Mouse (Mus musculus): Measurements from ENCODE around the gene Olfr572.

The Olfr572 gene

GRCm38 (mm10) chr7:102924109-102924508, at the start of gene Olfr572:
Gene Olfr572, plus strand, starts transcription at chr7:102924409.
- no peak for DNase-seq (ENCODE audit: low spot score in 2 of 2)

- no peak for DNase-seq (ENCODE audit: low spot score in 2 of 2)
Observed at GRCm38 (mm10) chr7:102876822-102877221, 47.4 kb upstream of the Olfr572 start, which contains the start of gene Olfr568. Gene Olfr568, plus strand, starts transcription at chr7:102877122.

- DNase-seq (ENCODE audit: low spot score in 2 of 2): no peak
Observed at GRCm38 (mm10) chr7:102890782-102891181, 33.4 kb upstream of the Olfr572 start, which contains the start of gene Olfr569. Gene Olfr569, minus strand, starts transcription at chr7:102890882.

DNA sequence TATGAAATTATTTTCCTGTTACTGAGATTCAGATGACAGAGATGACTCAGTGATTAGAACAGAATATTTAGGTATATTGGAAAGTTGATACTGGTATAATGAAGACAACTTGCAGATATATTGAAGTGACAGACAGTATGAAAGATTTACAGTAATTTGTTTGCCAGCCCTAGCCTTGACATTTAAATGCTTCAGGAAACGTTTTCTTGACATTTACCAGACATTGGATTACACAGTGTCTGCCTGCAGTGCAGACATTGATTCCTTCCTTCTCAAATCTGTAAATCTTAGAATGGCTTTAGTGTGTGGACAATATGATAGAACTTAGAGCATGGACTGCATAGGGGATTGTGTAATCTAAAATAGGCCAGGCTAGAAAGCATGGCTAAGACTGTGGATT, 8.9 kb upstream of the Olfr572 start:
- no peak for DNase-seq (ENCODE audit: low spot score in 2 of 2)

- DNase-seq (ENCODE audit: low spot score in 2 of 2): no peak
Observed at GRCm38 (mm10) chr7:102916405-102916804, 7.8 kb upstream of the Olfr572 start.

DNA sequence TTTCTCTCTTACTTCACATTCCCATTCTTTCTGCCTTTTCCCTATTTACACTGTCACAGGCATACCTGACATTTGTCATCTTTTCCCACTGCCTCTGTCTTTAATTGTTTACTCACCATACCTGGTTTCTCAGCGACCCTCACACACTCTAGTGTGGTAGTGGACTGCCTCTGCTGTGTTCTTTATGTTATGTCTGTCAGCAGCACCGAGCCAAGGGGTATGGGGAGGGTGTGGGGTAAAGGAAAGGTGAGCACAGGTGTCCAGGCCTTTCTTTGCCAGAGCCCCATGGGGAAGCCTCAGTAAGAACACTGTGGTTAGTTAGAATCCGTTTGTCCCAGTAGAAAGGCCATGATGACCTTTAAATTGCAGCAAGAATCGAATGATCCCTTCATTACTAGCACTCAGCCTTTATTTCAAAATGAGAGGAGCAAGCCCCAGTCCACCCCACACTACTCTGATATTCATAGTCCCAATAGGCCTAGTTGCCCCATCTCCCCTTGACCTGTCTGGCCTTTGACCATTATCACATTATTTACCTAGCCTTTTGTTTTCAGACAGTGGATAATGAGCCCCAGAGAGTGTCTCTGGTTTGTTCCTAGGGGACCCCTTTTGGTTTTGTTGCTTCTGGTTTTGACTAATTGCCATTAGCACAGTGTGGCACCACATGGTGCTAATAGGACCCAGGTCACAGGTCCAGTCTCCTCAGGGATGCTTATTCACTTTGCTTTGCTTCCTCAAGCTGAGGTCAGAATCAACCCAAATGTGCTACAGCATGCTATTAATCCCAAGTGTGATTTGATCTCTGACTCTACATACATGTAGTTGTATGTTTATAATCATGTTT, 7.0 kb upstream of the Olfr572 start, which contains the start of gene Olfr571:
Olfr571 (minus strand) TSS at position 505 of the 844 bp plus-strand sequence.
- DNase-seq (ENCODE audit: low spot score in 2 of 2): no peak

GRCm38 (mm10) chr7:102919632-102920031, 4.6 kb upstream of the Olfr572 start:
- peak in 1 of 2 experiments; percentile 15 for DNase-seq (ENCODE audit: low spot score in 2 of 2)

DNA sequence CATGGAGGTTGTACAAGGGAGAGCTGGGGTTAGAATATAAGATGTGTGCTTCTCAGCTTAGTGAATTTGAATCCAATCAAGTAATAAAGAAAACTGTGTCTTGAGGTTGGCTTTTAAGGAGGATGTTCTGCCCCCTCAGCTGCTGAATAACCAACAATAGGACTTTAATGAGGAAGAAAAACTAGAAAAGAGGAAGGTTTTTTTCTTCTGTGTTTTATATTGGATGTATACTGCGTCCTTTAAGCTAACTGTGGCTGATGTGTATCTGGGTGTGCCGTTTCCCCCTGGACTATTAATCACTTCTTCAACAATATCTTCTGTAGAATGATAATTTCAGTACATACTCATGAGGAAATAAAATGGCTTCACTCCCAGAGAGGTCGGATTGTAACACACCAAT, 2.9 kb downstream of the Olfr572 start:
- DNase-seq (ENCODE audit: low spot score in 2 of 2): no peak

DNA sequence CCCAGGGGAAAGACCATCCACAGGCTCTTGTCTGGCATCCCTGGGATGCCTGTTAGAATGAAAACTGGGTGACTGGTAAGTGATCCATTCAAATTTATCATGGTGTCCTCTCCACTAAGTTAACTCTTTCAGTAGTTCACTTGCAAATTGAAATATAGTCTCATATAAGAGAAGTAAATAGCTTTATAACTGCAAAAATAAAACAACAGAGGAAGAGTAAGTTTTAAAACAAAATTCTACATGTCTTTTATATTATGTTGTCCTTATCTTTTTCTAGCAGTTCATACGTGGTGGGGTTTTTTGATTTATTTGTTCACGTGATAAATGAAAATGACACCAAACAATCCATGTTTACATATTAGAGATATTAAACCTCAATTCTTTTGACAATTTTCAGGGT, 18.3 kb downstream of the Olfr572 start, which contains the start of gene Olfr573-ps1:
Olfr573-ps1 (minus strand) TSS at position 101 of the 400 bp plus-strand sequence.
- DNase-seq (ENCODE audit: low spot score in 2 of 2): no peak

DNA sequence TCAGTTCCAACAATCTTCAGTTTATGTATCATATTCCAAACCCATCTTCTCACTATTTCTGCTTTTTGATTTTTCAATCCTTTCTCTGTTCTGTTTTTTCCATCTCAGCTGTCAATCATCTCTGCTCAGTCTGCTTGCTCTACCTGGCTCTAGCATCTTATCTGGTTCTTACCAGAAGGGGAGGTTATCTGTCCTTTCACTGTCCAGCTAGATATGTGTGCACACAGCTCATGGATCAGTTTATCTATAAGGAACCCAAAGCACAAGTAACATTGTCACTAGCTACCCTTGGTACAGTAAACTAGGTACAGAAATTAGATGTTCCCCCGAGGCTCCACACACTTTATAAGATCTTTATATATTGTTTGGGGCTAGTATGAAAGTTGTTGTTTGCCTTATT, 19.2 kb downstream of the Olfr572 start:
- no peak for DNase-seq (ENCODE audit: low spot score in 2 of 2)

- no peak for DNase-seq (ENCODE audit: low spot score in 2 of 2)
Observed at GRCm38 (mm10) chr7:102948167-102948566, 24.0 kb downstream of the Olfr572 start, which contains the start of gene Olfr574. Gene Olfr574, plus strand, starts transcription at chr7:102948467.

- DNase-seq (ENCODE audit: low spot score in 2 of 2): no peak
Observed at GRCm38 (mm10) chr7:102950732-102951131, 26.5 kb downstream of the Olfr572 start.

- no peak for DNase-seq (ENCODE audit: low spot score in 2 of 2)
Observed at GRCm38 (mm10) chr7:102958137-102958536, 33.9 kb downstream of the Olfr572 start.

- DNase-seq (ENCODE audit: low spot score in 2 of 2): no peak
Observed at GRCm38 (mm10) chr7:102958593-102958992, 34.4 kb downstream of the Olfr572 start, which contains the start of gene Olfr575. Gene Olfr575, minus strand, starts transcription at chr7:102958775.

GRCm38 (mm10) chr7:102962360-102962759, 38.2 kb downstream of the Olfr572 start, which contains the start of gene Olfr576:
Gene Olfr576, plus strand, starts transcription at chr7:102962660.
- DNase-seq (ENCODE audit: low spot score in 2 of 2): no peak

DNA sequence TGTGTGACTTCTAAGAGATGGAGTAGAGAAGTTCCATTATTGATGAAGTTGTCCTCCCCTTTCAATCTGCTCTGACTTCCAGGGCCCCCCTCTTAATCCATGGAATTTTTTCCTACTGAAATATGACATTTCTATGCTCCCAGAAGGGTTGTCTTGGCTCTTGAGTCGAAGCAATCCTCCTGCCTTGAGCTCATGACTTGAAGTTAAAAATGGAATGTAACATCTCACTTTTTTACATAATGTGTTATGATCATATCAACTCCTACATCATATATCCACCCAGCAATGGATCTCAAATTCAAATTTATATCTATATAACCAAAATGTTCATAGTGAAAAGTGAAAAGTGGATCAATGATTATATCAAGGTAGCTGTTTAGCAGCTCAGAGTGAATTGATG, 50.2 kb downstream of the Olfr572 start:
- no peak for DNase-seq (ENCODE audit: low spot score in 2 of 2)

DNA sequence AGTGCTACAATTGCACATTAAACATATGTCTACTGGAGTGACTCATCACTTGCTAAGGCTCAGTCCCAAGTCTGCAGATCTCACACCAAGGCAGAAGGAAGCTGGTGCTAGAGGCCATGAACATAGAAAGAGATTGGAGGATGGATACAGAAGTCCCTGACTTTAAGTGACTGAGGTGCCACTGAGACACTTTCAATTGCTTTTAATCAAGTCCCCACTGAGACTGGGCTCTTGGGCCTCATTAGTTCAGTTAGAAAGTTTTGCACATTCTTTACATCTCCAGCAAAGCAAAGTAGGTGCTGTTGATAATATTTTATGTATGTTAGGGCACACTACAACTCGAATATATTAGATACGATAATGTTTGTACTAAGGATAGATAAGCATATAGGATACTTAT, 51.6 kb downstream of the Olfr572 start, which contains the start of gene Olfr577:
Olfr577 (minus strand) TSS at position 101 of the 400 bp plus-strand sequence.
- DNase-seq (ENCODE audit: low spot score in 2 of 2): no peak

Data from left cerebral cortex, adult 9 months (tissue).